Comparison of ENCODE assay signal across 8 mouse cellular contexts in genomic region chr15:97606630-97607381, GRCm38 (mm10).
DNase-seq lines count a peak whose midpoint lies in the region; ATAC-seq lines count a peak whose summit lies in the region.

No protein-coding gene starts in this region.

- peak; percentile 90 for ATAC-seq in forebrain, embryonic 11.5 days (replicated peaks; ENCODE audit: low FRiP score)
- peak; percentile 88 for ATAC-seq in inflammation-experienced regulatory T-cells, adult 6 months
- peak; percentile 91 for ATAC-seq in midbrain, embryonic 15.5 days (replicated peaks)

- H3K4me3 ChIP-seq in forebrain, embryonic 11.5 days (ENCODE audit: low read depth, low read length), result peak overlapping the region; percentile 24
- H3K4me3 ChIP-seq in midbrain, embryonic 15.5 days, result peak overlapping the region; percentile 36

- H3K9me3 ChIP-seq in forebrain, embryonic 11.5 days (ENCODE audit: control insufficient read depth, low read length), result no peaks in the 10 kb centered on the region
- H3K9me3 ChIP-seq in midbrain, embryonic 15.5 days, result no peaks in the 10 kb centered on the region

- H3K4me2 ChIP-seq in forebrain, embryonic 11.5 days (ENCODE audit: low read depth, low read length, severe bottlenecking), result peak overlapping the region; percentile 65
- peak overlapping the region; percentile 59 for H3K4me2 ChIP-seq in midbrain, embryonic 15.5 days

- no peaks in the 10 kb centered on the region; the same call in 1 of the 2 replicates for H3K27me3 ChIP-seq in forebrain, embryonic 11.5 days (ENCODE audit: control insufficient read depth, insufficient read depth, low read length)
- H3K27me3 ChIP-seq in midbrain, embryonic 15.5 days (replicated peaks), result no peaks in the 10 kb centered on the region

- DNase-seq in gastrocnemius, postnatal 10 days, result peak; percentile 11
- DNase-seq in gastrocnemius, postnatal 25 days, result no peak
- DNase-seq in brain, adult 2 months (ENCODE audit: low read depth, low spot score), result peak; percentile 91
- peak; percentile 86 for DNase-seq in forebrain, embryonic 11.5 days (ENCODE audit: low spot score)
- DNase-seq in left cerebral cortex, postnatal 4 days, result peak; percentile 80
- peak; percentile 78 for DNase-seq in telencephalon, adult 2 months (ENCODE audit: low read depth, low spot score)

- H3K36me3 ChIP-seq in forebrain, embryonic 11.5 days (ENCODE audit: control insufficient read depth, insufficient read depth, low read length), result no peaks in the 10 kb centered on the region
- H3K36me3 ChIP-seq in midbrain, embryonic 15.5 days (replicated peaks), result no peaks in the 10 kb centered on the region

- 6% methylated on average over 25 of the region's 25 CpGs for WGBS in forebrain, embryonic 11.5 days
- WGBS in midbrain, embryonic 15.5 days, result under 1% methylated on average over 25 of the region's 25 CpGs

- H3K27ac ChIP-seq in forebrain, embryonic 11.5 days (ENCODE audit: low read depth, low read length), result peak overlapping the region; percentile 78
- peak overlapping the region; percentile 93 for H3K27ac ChIP-seq in midbrain, embryonic 15.5 days

- peaks cover 8% of the 10 kb centered on the region; the same call in 1 of the 2 replicates for H3K4me1 ChIP-seq in forebrain, embryonic 11.5 days (replicated peaks; ENCODE audit: control insufficient read depth, insufficient read depth, low read length)
- peaks cover 25% of the 10 kb centered on the region for H3K4me1 ChIP-seq in midbrain, embryonic 15.5 days

- intact Hi-C loops in left cerebral cortex, postnatal 4 days (cut with DNase I), result no loop called here

- peak overlapping the region; percentile 47 for H3K9ac ChIP-seq in forebrain, embryonic 11.5 days (ENCODE audit: low read length)
- H3K9ac ChIP-seq in midbrain, embryonic 15.5 days, result peak overlapping the region; percentile 53
